Mouse (Mus musculus): ENCODE data around the gene Rnf123. TPM values are rescaled to one million over a fixed set of nuclear protein-coding genes. Genes with fewer than 3 reads are reported as not detected.
A peak's percentile ranks its signal among the peaks of the same experiment; 100 is the strongest.

Gene Rnf123
- polyA plus RNA-seq, 1 experiment from 2014 or later, result 37.2 TPM

- H3K36me3 ChIP-seq (ENCODE audit: control insufficient read depth, insufficient read depth, low read length), result no peaks in the 10 kb centered on the region
- 82% methylated on average over 8 of the region's 8 CpGs for WGBS
- no peak overlapping the region for H3K4me3 ChIP-seq (ENCODE audit: control insufficient read depth in 1 of 2, insufficient read depth in 1 of 2, low read depth in 1 of 2, low read length in 2 of 2)
- H3K4me1 ChIP-seq (ENCODE audit: control insufficient read depth in 2 of 2, insufficient read depth in 2 of 2, low read length in 2 of 2), result peaks cover 11 to 24% of the 10 kb centered on the region in 2 experiments
- no peaks in the 10 kb centered on the region for H3K27me3 ChIP-seq (ENCODE audit: control insufficient read depth, insufficient read depth, low read length)
- no peak overlapping the region for H3K4me2 ChIP-seq (ENCODE audit: low read length)
- no peak for ATAC-seq (ENCODE audit: insufficient number of reproducible peaks, insufficient read depth, low FRiP score, low read depth)
- no peak overlapping the region for H3K27ac ChIP-seq (replicated peaks in 1 of 2; ENCODE audit: control insufficient read depth in 1 of 2, insufficient read depth in 1 of 2, low read depth in 2 of 2, low read length in 2 of 2)
- no peak overlapping the region for H3K9ac ChIP-seq (ENCODE audit: low read length)
- H3K9me3 ChIP-seq (ENCODE audit: control insufficient read depth, low read length), result no peaks in the 10 kb centered on the region
Observed at GRCm38 (mm10) chr9:108099619-108100018, 16.5 kb upstream of the Rnf123 start.

GRCm38 (mm10) chr9:108095949-108096712 is 13.0 kb upstream of the Rnf123 start:
- H3K4me2 ChIP-seq (ENCODE audit: low read length), result peak overlapping the region; percentile 99
- H3K9me3 ChIP-seq (ENCODE audit: control insufficient read depth, low read length), result no peaks in the 10 kb centered on the region
- H3K27ac ChIP-seq (replicated peaks in 1 of 2; ENCODE audit: control insufficient read depth in 1 of 2, insufficient read depth in 1 of 2, low read depth in 2 of 2, low read length in 2 of 2), result peak overlapping the region; percentile 58 to 66
- peak overlapping the region; percentile 16; the same call in 1 of the 2 replicates for H3K9ac ChIP-seq (ENCODE audit: low read length)
- ATAC-seq (ENCODE audit: insufficient number of reproducible peaks, insufficient read depth, low FRiP score, low read depth), result no peak
- H3K4me1 ChIP-seq (ENCODE audit: control insufficient read depth in 2 of 2, insufficient read depth in 2 of 2, low read length in 2 of 2), result peaks cover 8 to 30% of the 10 kb centered on the region in 2 experiments
- H3K4me3 ChIP-seq (ENCODE audit: control insufficient read depth in 1 of 2, insufficient read depth in 1 of 2, low read depth in 1 of 2, low read length in 2 of 2), result no peak overlapping the region
- H3K27me3 ChIP-seq (ENCODE audit: control insufficient read depth, insufficient read depth, low read length), result no peaks in the 10 kb centered on the region
- peaks cover 18% of the 10 kb centered on the region for H3K36me3 ChIP-seq (ENCODE audit: control insufficient read depth, insufficient read depth, low read length)
- WGBS, result 58% methylated on average over 10 of the region's 10 CpGs

- no peak for ATAC-seq (ENCODE audit: insufficient number of reproducible peaks, insufficient read depth, low FRiP score, low read depth)
Observed at GRCm38 (mm10) chr9:108095518-108095917, 12.4 kb upstream of the Rnf123 start.

GRCm38 (mm10) chr9:108094998-108095411 is 11.9 kb upstream of the Rnf123 start:
- WGBS, result 0% methylated on average over 16 of the region's 16 CpGs
- Histone ChIP-seq H3K27ac (replicated peaks in 1 of 2; ENCODE audit: control insufficient read depth in 1 of 2, insufficient read depth in 1 of 2, low read depth in 2 of 2, low read length in 2 of 2) (peak overlapping the region in 1 of 2 experiments; percentile 56; a peak in 2 of 4 replicates), H3K27me3 (ENCODE audit: control insufficient read depth, insufficient read depth, low read length) (no peaks in the 10 kb centered on the region), H3K4me1 (ENCODE audit: control insufficient read depth in 2 of 2, insufficient read depth in 2 of 2, low read length in 2 of 2) (peaks cover 8 to 30% of the 10 kb centered on the region in 2 experiments), H3K9ac (ENCODE audit: low read length) (peak overlapping the region; percentile 79), H3K4me3 (ENCODE audit: control insufficient read depth in 1 of 2, insufficient read depth in 1 of 2, low read depth in 1 of 2, low read length in 2 of 2) (peak overlapping the region; percentile 59 to 78), H3K4me2 (ENCODE audit: low read length) (peak overlapping the region; percentile 99), H3K36me3 (ENCODE audit: control insufficient read depth, insufficient read depth, low read length) (peaks cover 30% of the 10 kb centered on the region), H3K9me3 (ENCODE audit: control insufficient read depth, low read length) (no peaks in the 10 kb centered on the region)
- 0 out of 2 replicates have a peak, but pooled peaks have one; percentile 0 for ATAC-seq (ENCODE audit: insufficient number of reproducible peaks, insufficient read depth, low FRiP score, low read depth)

More at GRCm38 (mm10) chr9:108095518-108095917, 12.4 kb upstream of the Rnf123 start:
- H3K36me3 ChIP-seq (ENCODE audit: control insufficient read depth, insufficient read depth, low read length), result peaks cover 24% of the 10 kb centered on the region
- 9% methylated on average over 3 of the region's 3 CpGs for WGBS
- H3K27ac ChIP-seq (replicated peaks in 1 of 2; ENCODE audit: control insufficient read depth in 1 of 2, insufficient read depth in 1 of 2, low read depth in 2 of 2, low read length in 2 of 2), result peak overlapping the region in 1 of 2 experiments; percentile 66; a peak in 3 of 4 replicates
- H3K27me3 ChIP-seq (ENCODE audit: control insufficient read depth, insufficient read depth, low read length), result no peaks in the 10 kb centered on the region
- H3K9ac ChIP-seq (ENCODE audit: low read length), result peak overlapping the region; percentile 79
- H3K4me2 ChIP-seq (ENCODE audit: low read length), result peak overlapping the region; percentile 99
- H3K4me3 ChIP-seq (ENCODE audit: control insufficient read depth in 1 of 2, insufficient read depth in 1 of 2, low read depth in 1 of 2, low read length in 2 of 2), result peak overlapping the region; percentile 59 to 78; a peak in 3 of 4 replicates
- H3K4me1 ChIP-seq (ENCODE audit: control insufficient read depth in 2 of 2, insufficient read depth in 2 of 2, low read length in 2 of 2), result peaks cover 8 to 30% of the 10 kb centered on the region in 2 experiments
- no peaks in the 10 kb centered on the region for H3K9me3 ChIP-seq (ENCODE audit: control insufficient read depth, low read length)

GRCm38 (mm10) chr9:108094184-108094941 is 11.2 kb upstream of the Rnf123 start, which contains the start of gene Apeh:
TSS of gene Apeh (minus strand) at chr9:108094606.
- peak within 1 kb of the TSS; percentile 79 for H3K9ac ChIP-seq (ENCODE audit: low read length)
- H3K4me1 ChIP-seq (ENCODE audit: control insufficient read depth in 2 of 2, insufficient read depth in 2 of 2, low read length in 2 of 2), result peaks cover 8 to 30% of the 10 kb centered on the region in 2 experiments
- peak within 1 kb of the TSS; percentile 56 to 58 for H3K27ac ChIP-seq (replicated peaks in 1 of 2; ENCODE audit: control insufficient read depth in 1 of 2, insufficient read depth in 1 of 2, low read depth in 2 of 2, low read length in 2 of 2)
- ATAC-seq (ENCODE audit: insufficient number of reproducible peaks, insufficient read depth, low FRiP score, low read depth), result peak; percentile 90
- no peaks in the 10 kb centered on the region for H3K27me3 ChIP-seq (ENCODE audit: control insufficient read depth, insufficient read depth, low read length)
- WGBS, result under 1% methylated on average over 52 of the region's 52 CpGs
- H3K36me3 ChIP-seq (ENCODE audit: control insufficient read depth, insufficient read depth, low read length), result peaks cover 36% of the 10 kb centered on the region
- H3K4me3 ChIP-seq (ENCODE audit: control insufficient read depth in 1 of 2, insufficient read depth in 1 of 2, low read depth in 1 of 2, low read length in 2 of 2), result peak within 1 kb of the TSS; percentile 59 to 78
- no peaks in the 10 kb centered on the region for H3K9me3 ChIP-seq (ENCODE audit: control insufficient read depth, low read length)
- H3K4me2 ChIP-seq (ENCODE audit: low read length), result peak within 1 kb of the TSS; percentile 99

GRCm38 (mm10) chr9:108093586-108093985 is 10.4 kb upstream of the Rnf123 start:
- Histone ChIP-seq H3K4me2 (ENCODE audit: low read length) (peak overlapping the region; percentile 99), H3K9me3 (ENCODE audit: control insufficient read depth, low read length) (no peaks in the 10 kb centered on the region), H3K4me3 (ENCODE audit: control insufficient read depth in 1 of 2, insufficient read depth in 1 of 2, low read depth in 1 of 2, low read length in 2 of 2) (peak overlapping the region; percentile 59 to 78), H3K27me3 (ENCODE audit: control insufficient read depth, insufficient read depth, low read length) (no peaks in the 10 kb centered on the region), H3K9ac (ENCODE audit: low read length) (peak overlapping the region; percentile 79), H3K27ac (replicated peaks in 1 of 2; ENCODE audit: control insufficient read depth in 1 of 2, insufficient read depth in 1 of 2, low read depth in 2 of 2, low read length in 2 of 2) (peak overlapping the region in 1 of 2 experiments; percentile 56; a peak in 1 of 4 replicates), H3K4me1 (ENCODE audit: control insufficient read depth in 2 of 2, insufficient read depth in 2 of 2, low read length in 2 of 2) (peaks cover 8 to 30% of the 10 kb centered on the region in 2 experiments), H3K36me3 (ENCODE audit: control insufficient read depth, insufficient read depth, low read length) (peaks cover 44% of the 10 kb centered on the region)
- 58% methylated on average over 10 of the region's 10 CpGs for WGBS
- ATAC-seq (ENCODE audit: insufficient number of reproducible peaks, insufficient read depth, low FRiP score, low read depth), result no peak

GRCm38 (mm10) chr9:108090611-108091120 is 7.5 kb upstream of the Rnf123 start:
- H3K9ac ChIP-seq (ENCODE audit: low read length), result no peak overlapping the region
- H3K36me3 ChIP-seq (ENCODE audit: control insufficient read depth, insufficient read depth, low read length), result peaks cover 73% of the 10 kb centered on the region
- no peak overlapping the region for H3K27ac ChIP-seq (replicated peaks in 1 of 2; ENCODE audit: control insufficient read depth in 1 of 2, insufficient read depth in 1 of 2, low read depth in 2 of 2, low read length in 2 of 2)
- H3K4me1 ChIP-seq (ENCODE audit: control insufficient read depth in 2 of 2, insufficient read depth in 2 of 2, low read length in 2 of 2), result peaks cover 4 to 15% of the 10 kb centered on the region in 2 experiments
- no peaks in the 10 kb centered on the region for H3K9me3 ChIP-seq (ENCODE audit: control insufficient read depth, low read length)
- H3K4me2 ChIP-seq (ENCODE audit: low read length), result no peak overlapping the region
- no peaks in the 10 kb centered on the region for H3K27me3 ChIP-seq (ENCODE audit: control insufficient read depth, insufficient read depth, low read length)
- 94% methylated on average over 7 of the region's 7 CpGs for WGBS
- no peak overlapping the region for H3K4me3 ChIP-seq (ENCODE audit: control insufficient read depth in 1 of 2, insufficient read depth in 1 of 2, low read depth in 1 of 2, low read length in 2 of 2)
- ATAC-seq (ENCODE audit: insufficient number of reproducible peaks, insufficient read depth, low FRiP score, low read depth), result no peak

Data from heart, embryonic 14.5 days (tissue).